Mouse (Mus musculus) liver, postnatal 0 days (tissue): Measurements from ENCODE around the gene Fcrl6.

Experiments used
- CTCF ChIP-seq: sonication (generic); IDR thresholded peaks from 2 replicates; pipeline ENCODE4 v1.5.1; 2016; ENCODE audit warnings: antibody characterized with exemption, low read depth
- EP300 ChIP-seq: IDR thresholded peaks from 2 replicates; pipeline ENCODE4 v1.6.1; 2016; ENCODE audit warnings: antibody characterized with exemption, low read depth, mild to moderate bottlenecking

DNA sequence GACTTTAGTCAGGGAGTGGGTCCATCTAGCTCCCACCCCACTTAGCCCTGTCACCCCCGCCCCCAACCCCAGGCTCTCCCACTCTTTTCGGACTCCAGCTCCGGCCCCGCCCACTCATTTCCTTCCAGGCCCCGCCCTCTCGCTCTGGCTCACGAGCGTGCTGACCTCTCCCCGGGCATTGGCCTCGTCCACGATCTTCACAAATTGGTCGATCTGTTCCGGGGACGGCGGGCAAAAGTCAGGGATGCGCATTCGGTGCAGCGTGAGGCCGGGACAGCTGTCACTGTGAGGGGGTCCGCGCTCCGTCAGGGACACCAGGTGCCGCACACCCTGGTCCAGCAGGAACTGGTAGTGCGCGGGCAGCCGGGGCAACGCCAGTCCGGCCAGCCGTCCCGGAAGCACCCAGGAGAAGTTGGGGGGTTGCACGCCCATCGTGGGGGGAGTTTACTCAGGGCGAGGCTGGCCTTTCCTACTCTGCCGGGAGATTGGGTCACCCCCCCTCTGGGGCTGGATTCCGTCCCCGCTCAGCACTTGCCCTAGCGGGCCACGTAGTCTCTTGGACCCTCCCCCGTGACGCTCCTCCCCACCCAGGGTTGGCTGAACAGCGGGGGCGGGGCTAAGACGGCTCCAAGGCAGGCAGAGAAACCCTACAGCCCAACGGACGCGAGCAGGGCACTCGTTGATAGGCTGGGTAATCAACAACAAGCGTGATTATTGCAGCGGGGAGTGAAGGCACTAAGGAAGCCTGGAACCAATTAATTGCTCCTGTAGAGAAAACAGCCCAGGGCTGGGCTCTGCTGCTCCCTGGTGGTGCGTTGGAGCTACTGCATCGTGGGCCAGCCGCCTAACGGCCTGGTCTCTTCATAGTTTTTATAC, 30.3 kb upstream of the Fcrl6 start, which contains the start of gene Dusp23:
- no peak; the same call in 1 of the 2 replicates for TF ChIP-seq EP300
- TF ChIP-seq CTCF = peak; percentile 94
